Mouse (Mus musculus) testis, adult 2 months (tissue): ENCODE measurements around the gene Tpp1.

ENCODE experiments used
- CTCF ChIP-seq: fragments of 200-500 bp; IDR thresholded peaks from 2 replicates; pipeline ENCODE4 v1.5.1; 2012; ENCODE audit warnings: low read depth, mild to moderate bottlenecking, inconsistent platforms, low read length, moderate library complexity; ENCODE audit not compliant: control insufficient read depth, insufficient read depth, insufficient replicate concordance
- POLR2A ChIP-seq: fragments of 200-500 bp; IDR thresholded peaks from 2 replicates; pipeline ENCODE4 v1.6.1; 2012; ENCODE audit warnings: low read depth, mild to moderate bottlenecking, inconsistent platforms, low read length, moderate library complexity; ENCODE audit not compliant: control insufficient read depth

- TF ChIP-seq CTCF (no peak), POLR2A (0 out of 2 replicates have a peak, but pooled peaks have one; percentile 6)
Observed at GRCm38 (mm10) chr7:105736911-105737521, 15.0 kb downstream of the Tpp1 start, which contains the start of gene Rrp8.
